In the genomic region with DNA sequence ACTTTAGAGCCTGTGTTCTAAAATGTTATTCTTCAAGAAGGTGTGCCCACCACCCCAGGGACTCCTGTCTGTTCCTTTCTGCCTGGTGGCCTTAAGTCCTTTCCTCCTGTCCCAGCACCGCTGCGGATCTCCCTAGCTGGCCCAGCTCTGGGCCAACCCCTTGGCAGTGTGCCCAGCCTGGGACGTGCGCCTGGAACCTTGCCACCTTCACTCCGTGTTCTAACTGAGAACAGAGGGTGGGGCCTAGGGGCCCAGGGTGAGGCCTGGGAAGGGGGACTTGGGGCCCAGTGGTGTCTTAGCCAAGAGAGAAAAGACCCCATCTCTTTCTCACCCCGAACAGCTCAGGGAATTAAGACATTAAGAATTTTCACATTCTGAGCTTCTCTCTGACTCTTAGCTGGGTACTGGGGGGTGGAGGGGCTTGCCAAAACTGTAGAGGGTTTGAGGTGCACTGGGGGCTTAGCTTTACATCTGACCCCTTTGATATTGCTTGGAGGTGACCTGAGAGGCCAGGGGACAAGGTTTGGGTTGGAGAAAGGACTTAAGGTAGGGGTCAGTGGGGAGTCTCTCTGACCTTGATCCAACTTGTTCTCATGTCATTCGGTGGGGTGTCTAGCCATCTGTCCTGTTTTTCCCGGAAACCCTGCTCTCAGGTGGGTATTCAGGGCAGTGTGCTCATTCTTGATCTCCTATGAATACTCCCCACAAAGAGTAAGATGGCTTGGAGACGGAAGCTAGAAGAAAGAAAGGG, we compare ENCODE assay signal across 8 mouse cellular contexts. TPM values are rescaled to one million over a fixed set of nuclear protein-coding genes. Genes with fewer than 3 reads are reported as not detected.
A peak's percentile ranks its signal among the peaks of the same experiment; 100 is the strongest.
DNase-seq lines count a peak whose midpoint lies in the region; ATAC-seq and TF ChIP-seq lines count a peak whose summit lies in the region.

No protein-coding gene starts in this region.

- intact Hi-C loops in heart, postnatal 10 days (cut with DNase I): loop anchor here (2.0 kb wide), 1 partner anchor 35 kb away; no protein-coding TSS in a partner anchor

- no peak for TF ChIP-seq CTCF in lung, adult 2 months (IDR thresholded peaks at IDR 0.05; ENCODE audit: insufficient read depth, low read length)

- peak overlapping the region; percentile 67 for H3K4me2 ChIP-seq in forebrain, embryonic 14.5 days (ENCODE audit: low read length)

- peak overlapping the region; percentile 86 for H3K4me3 ChIP-seq in megakaryocyte, embryonic 14.5 days (replicated peaks)
- no peak overlapping the region for H3K4me3 ChIP-seq in forebrain, embryonic 14.5 days (ENCODE audit: low read depth, low read length)
- peak overlapping the region; percentile 58 for H3K4me3 ChIP-seq in lung, adult 2 months (replicated peaks; ENCODE audit: extremely low read depth, low read depth, low read length)

- no peaks in the 10 kb centered on the region for H3K9me3 ChIP-seq in megakaryocyte, embryonic 14.5 days
- no peaks in the 10 kb centered on the region for H3K9me3 ChIP-seq in forebrain, embryonic 14.5 days (replicated peaks; ENCODE audit: control insufficient read depth, low read length)

- H3K36me3 ChIP-seq in megakaryocyte, embryonic 14.5 days (replicated peaks; ENCODE audit: low read length): no peaks in the 10 kb centered on the region
- no peaks in the 10 kb centered on the region for H3K36me3 ChIP-seq in forebrain, embryonic 14.5 days (ENCODE audit: control insufficient read depth, insufficient read depth, low read length)

- H3K9ac ChIP-seq in forebrain, embryonic 14.5 days (ENCODE audit: low read length): peak overlapping the region; percentile 21; the same call in 1 of the 2 replicates

- peak overlapping the region; percentile 71 for H3K27ac ChIP-seq in forebrain, embryonic 14.5 days (ENCODE audit: low read depth, low read length)

- peak; percentile 78; the same call in 1 of the 2 replicates for TF ChIP-seq POLR2A in lung, adult 2 months (IDR thresholded peaks at IDR 0.05; ENCODE audit: borderline replicate concordance, extremely low read depth, low read depth, low read length)

- peaks cover 69% of the 10 kb centered on the region for H3K4me1 ChIP-seq in megakaryocyte, embryonic 14.5 days
- H3K4me1 ChIP-seq in forebrain, embryonic 14.5 days (ENCODE audit: control insufficient read depth, insufficient read depth, low read length): peaks cover 44% of the 10 kb centered on the region
- peaks cover 23% of the 10 kb centered on the region for H3K4me1 ChIP-seq in lung, adult 2 months (ENCODE audit: control insufficient read depth, insufficient read depth, low read length)

- H3K27me3 ChIP-seq in megakaryocyte, embryonic 14.5 days (replicated peaks): peaks cover 12% of the 10 kb centered on the region
- H3K27me3 ChIP-seq in forebrain, embryonic 14.5 days (replicated peaks; ENCODE audit: control insufficient read depth, insufficient read depth, low read length): no peaks in the 10 kb centered on the region

- ATAC-seq in megakaryocyte, adult 5-6 weeks (ENCODE audit: poor library complexity, severe bottlenecking): no peak
- ATAC-seq in forebrain, embryonic 14.5 days: peak; percentile 52

- 18% methylated on average over 9 of the region's 9 CpGs for WGBS in forebrain, embryonic 14.5 days
- 6% methylated on average over 9 of the region's 9 CpGs for WGBS in lung, adult 2 months

- DNase-seq in forebrain, embryonic 14.5 days (ENCODE audit: low spot score): peak; percentile 94
- DNase-seq in heart, postnatal 10 days: peak; percentile 96 to 97
- peak; percentile 73 to 94 for DNase-seq in layer of hippocampus, adult 18-20 months (ENCODE audit: low spot score in 2 of 2)
- DNase-seq in lung, adult 2 months: peak; percentile 95
- DNase-seq in ovary, postnatal 14 days (ENCODE audit: low spot score): peak; percentile 97
- peak; percentile 43 for DNase-seq in thymus, postnatal 14 days

RNA-seq across cellular contexts. Expression of gene Hif3a, which starts 2.0 kb away (rescaled TPM):
- 3.3 and 5.6 TPM in 2 replicates for polyA plus RNA-seq in megakaryocyte, embryonic 14.5 days (2012; ENCODE audit: insufficient read depth, low replicate concordance)
- 0.11 and 0.25 TPM in 2 replicates for total RNA-seq in megakaryocyte, adult 5-6 weeks (2015)
- total RNA-seq in megakaryocyte, adult 5-6 weeks (2017): 0.24 TPM in 1 of 2 replicates, not detected in the other
- 2.8 and 5.7 TPM in 2 replicates for polyA plus RNA-seq in forebrain, embryonic 14.5 days (2014; fragmentation: Nextera tagmentation; extraction: Ambion mirVana)
- 1 to 10 TPM; 1.5 to 7.1 TPM for total RNA-seq in heart, postnatal 10 days (2021)
- 10 to 100 TPM in 1 of 2 experiments, 1 to 10 TPM in 1; 8.3 to 13.1 TPM for total RNA-seq in layer of hippocampus, adult 18-20 months (2021)
- polyA plus RNA-seq in lung, adult 2 months (2012; rRNA removed): 1.7 and 5.5 TPM in 2 replicates

RNA-seq across cellular contexts. Expression of gene Psg16, which starts 13.6 kb away (rescaled TPM):
- not detected in 2 replicates for polyA plus RNA-seq in megakaryocyte, embryonic 14.5 days (2012; ENCODE audit: insufficient read depth, low replicate concordance)
- 0.04 TPM in 1 of 2 replicates, not detected in the other for total RNA-seq in megakaryocyte, adult 5-6 weeks (2015)
- 0.28 TPM in 1 of 2 replicates, not detected in the other for total RNA-seq in megakaryocyte, adult 5-6 weeks (2017)
- 1.6 and 2.1 TPM in 2 replicates for polyA plus RNA-seq in forebrain, embryonic 14.5 days (2014; fragmentation: Nextera tagmentation; extraction: Ambion mirVana)
- total RNA-seq in heart, postnatal 10 days (2021): under 1 TPM in 1 of 2 experiments, not detected in 1; 0.10 TPM
- 1 to 10 TPM; 3.0 to 5.0 TPM for total RNA-seq in layer of hippocampus, adult 18-20 months (2021)
- polyA plus RNA-seq in lung, adult 2 months (2012; rRNA removed): 0.09 TPM in 1 of 2 replicates, not detected in the other

RNA-seq across cellular contexts. Expression of gene Ppp5c, which starts 32.5 kb away (rescaled TPM):
- polyA plus RNA-seq in megakaryocyte, embryonic 14.5 days (2012; ENCODE audit: insufficient read depth, low replicate concordance): 55.6 and 70.0 TPM in 2 replicates
- total RNA-seq in megakaryocyte, adult 5-6 weeks (2015): 39.9 and 51.4 TPM in 2 replicates
- total RNA-seq in megakaryocyte, adult 5-6 weeks (2017): 31.6 and 33.1 TPM in 2 replicates
- polyA plus RNA-seq in forebrain, embryonic 14.5 days (2014; fragmentation: Nextera tagmentation; extraction: Ambion mirVana): 112 and 115 TPM in 2 replicates
- 100 to 1,000 TPM; 104 to 105 TPM for total RNA-seq in heart, postnatal 10 days (2021)
- total RNA-seq in layer of hippocampus, adult 18-20 months (2021): 100 to 1,000 TPM; 146 to 147 TPM
- polyA plus RNA-seq in lung, adult 2 months (2012; rRNA removed): 141 and 153 TPM in 2 replicates

Comparison
In these comparisons a context has a peak if more than half of its experiments do, and no peak if none do; other contexts are left out.
1. DNase-seq: peak in every context shown above with its lines; median percentile 97 in ovary, postnatal 14 days; 96 in heart, postnatal 10 days; 95 in lung, adult 2 months; 94 in forebrain, embryonic 14.5 days; 84 in layer of hippocampus, adult 18-20 months; 43 in thymus, postnatal 14 days.